Mouse (Mus musculus) mesoderm, embryonic 11.5 days (tissue): ENCODE measurements around the gene Pla2g4e.

Source experiments
- DNase-seq: peaks from one replicate; pipeline ENCODE4 v3.0.0-alpha.2; 2012; ENCODE audit warnings: low read depth, low spot score

The Pla2g4e gene

GRCm38 (mm10) chr2:120154361-120154894 lies 90.7 kb downstream of the Pla2g4e start, which contains the start of gene Ehd4:
Gene Ehd4 (minus strand): TSS chr2:120154606.
- peak; percentile 97 for DNase-seq

- DNase-seq = peak; percentile 48
Observed at GRCm38 (mm10) chr2:120153586-120154360, 91.4 kb downstream of the Pla2g4e start.

- no peak for DNase-seq
Observed at GRCm38 (mm10) chr2:120150571-120150970, 94.6 kb downstream of the Pla2g4e start.

- DNase-seq = no peak
Observed at GRCm38 (mm10) chr2:120149634-120150033, 95.5 kb downstream of the Pla2g4e start.

GRCm38 (mm10) chr2:120147999-120148398 lies 97.1 kb downstream of the Pla2g4e start:
- DNase-seq = no peak

GRCm38 (mm10) chr2:120147364-120147763 lies 97.8 kb downstream of the Pla2g4e start:
- no peak for DNase-seq

- DNase-seq = no peak
Observed at GRCm38 (mm10) chr2:120146543-120146942, 98.6 kb downstream of the Pla2g4e start.

- no peak for DNase-seq
Observed at GRCm38 (mm10) chr2:120144390-120144789, 100.7 kb downstream of the Pla2g4e start.

DNA sequence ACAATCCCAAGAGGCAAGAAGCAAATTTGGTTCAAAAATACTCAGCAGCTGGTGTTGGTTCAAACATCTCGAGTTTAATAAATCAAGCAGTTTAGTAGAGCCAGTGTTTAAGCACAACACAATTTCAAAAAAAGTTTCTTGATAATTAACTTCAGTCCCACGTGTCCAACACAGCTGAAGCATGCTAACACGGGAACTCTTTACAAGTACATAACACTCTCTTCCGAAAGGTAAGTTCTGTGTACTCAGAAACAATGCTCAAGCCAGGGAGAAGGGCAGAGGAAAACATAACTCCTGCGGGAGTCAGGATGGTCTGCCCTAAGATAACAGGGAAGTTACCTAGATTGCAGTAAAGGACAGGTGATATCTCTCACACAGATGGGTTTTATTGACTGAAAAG lies 102.8 kb downstream of the Pla2g4e start:
- DNase-seq = no peak

DNA sequence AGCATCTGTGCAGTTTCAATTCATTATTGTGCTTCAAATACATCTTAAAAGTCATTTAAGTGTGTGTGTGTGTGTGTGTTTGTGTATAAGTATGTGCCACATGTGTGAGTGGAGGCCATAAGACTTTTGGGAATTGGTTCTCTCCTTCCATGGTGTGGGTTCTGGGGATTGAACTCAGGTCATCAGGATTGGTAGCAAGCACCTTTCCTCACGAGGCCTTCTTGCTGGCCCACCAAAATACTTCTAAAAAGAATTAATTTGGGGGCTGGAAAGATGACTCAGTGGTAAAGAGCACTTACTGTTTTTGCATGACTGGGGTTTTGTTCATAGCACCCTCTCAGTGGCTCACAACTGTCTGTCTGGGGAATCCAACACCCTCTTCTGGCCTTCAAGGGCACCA lies 103.5 kb downstream of the Pla2g4e start:
- no peak for DNase-seq

DNA sequence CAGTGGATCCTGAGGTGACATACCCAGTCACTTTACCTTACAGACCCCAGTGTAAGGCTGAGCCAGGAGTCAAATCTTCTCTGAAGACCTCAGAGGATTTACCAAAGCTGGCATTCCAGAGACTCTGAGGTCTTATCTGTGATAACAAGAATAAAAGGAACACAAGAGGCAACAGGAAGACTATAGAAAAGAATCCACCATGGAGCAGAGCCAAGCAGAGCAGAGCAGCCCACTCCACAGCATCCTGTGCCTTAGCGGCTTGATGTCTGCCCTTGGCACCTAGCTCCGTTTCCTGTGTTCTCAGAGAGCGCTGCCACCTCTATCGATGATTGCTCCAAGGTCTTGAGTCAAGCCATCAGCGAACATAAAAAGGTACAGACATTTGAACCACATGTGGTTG lies 104.8 kb downstream of the Pla2g4e start:
- no peak for DNase-seq

- DNase-seq = no peak
Observed at GRCm38 (mm10) chr2:120139091-120139490, 106.0 kb downstream of the Pla2g4e start.

DNA sequence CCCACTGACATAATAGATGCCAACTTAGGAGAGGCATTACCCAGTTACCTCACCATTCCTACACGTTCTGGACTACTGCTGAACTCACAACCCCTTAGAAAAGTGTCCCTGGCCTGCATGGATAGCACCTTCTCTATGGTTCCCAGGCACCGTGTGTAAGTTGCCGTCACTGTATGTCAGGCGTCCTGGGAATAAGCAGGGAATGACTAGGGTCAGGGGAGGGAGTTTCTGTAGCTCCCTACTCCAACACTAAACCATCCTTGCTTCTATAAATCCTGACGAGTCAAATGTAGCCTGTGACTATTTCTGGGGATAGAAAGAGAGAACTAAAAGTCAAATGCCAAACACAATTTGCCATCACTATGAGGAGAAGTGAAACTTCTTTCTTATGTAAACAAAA lies 107.9 kb downstream of the Pla2g4e start:
- DNase-seq = no peak

GRCm38 (mm10) chr2:120134453-120135075 lies 110.6 kb downstream of the Pla2g4e start:
- DNase-seq = no peak

- no peak for DNase-seq
Observed at GRCm38 (mm10) chr2:120131881-120132280, 113.3 kb downstream of the Pla2g4e start.

DNA sequence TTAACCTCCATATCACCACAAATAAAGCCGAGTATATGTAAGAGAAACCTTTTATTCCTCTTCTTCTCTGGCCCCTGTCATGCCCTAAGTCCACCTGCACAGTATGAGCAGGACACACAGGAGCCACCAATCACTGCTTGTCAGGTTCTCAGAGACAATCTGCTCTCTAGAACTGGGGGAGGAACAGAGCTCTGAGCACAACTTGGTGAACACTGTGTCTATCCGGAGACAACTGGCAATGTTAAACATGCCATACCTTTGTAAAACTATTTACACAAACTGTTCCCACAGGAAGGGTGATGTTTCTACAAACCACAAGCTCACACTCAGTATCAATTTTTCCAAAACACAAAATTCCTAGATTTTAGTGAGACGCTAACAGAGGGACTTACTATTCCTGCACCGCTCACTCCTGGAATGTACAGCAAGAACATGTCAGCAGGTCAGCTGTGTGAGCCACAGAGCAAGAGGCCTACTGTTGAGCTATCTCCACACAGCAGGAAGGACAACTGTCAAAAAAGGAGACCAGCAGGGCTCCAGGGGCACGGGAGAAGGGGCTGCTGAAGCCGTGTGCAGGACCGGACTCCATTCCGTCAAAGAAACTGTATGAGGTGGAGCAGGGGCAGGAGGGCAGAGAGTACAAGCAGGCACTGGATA lies 115.8 kb downstream of the Pla2g4e start:
- DNase-seq = no peak

DNA sequence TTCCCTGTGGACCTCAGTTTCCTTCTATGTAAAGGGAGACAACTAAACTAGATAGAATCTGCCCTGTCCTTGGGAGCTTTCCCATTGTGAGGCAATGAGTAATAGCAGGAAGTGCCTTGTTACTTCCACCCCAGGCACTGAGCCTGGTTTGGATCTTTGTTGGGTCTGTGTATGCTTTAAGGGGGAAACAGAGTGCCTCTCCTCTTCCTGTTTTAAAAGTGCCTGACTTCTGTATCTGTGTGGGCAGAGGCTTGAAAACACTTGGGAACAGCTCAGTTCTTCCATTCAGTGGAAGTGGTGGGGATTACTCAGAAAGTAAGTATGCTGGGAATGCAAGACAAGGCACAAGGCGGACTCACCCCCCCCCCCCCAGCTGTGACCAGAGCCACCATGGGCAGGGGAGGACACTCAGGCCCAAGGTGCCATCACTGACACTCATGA lies 116.5 kb downstream of the Pla2g4e start:
- peak; percentile 25 for DNase-seq

- no peak for DNase-seq
Observed at GRCm38 (mm10) chr2:120128011-120128410, 117.1 kb downstream of the Pla2g4e start.

GRCm38 (mm10) chr2:120126901-120127300 lies 118.2 kb downstream of the Pla2g4e start:
- DNase-seq = no peak

GRCm38 (mm10) chr2:120126408-120126807 lies 118.7 kb downstream of the Pla2g4e start:
- no peak for DNase-seq

DNA sequence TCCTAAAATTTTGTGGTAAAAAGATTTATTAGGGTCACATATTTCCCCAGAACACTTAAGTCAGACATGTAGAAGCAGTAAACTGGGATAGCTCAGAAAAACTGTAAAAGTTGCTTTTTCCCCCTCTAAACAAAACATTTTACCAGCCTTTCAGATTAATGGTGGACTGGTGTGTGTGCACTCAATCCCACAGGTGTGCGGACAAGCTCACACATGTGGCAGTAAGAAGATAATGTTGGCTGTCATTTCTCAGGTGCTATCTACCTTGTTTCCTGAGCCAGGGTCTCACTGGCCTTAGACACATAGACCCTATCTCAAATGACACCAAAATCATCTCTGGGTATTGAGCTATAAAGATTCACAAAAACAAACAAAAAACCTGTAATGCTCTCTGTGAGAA lies 119.7 kb downstream of the Pla2g4e start:
- DNase-seq = no peak

- no peak for DNase-seq
Observed at GRCm38 (mm10) chr2:120124946-120125345, 120.2 kb downstream of the Pla2g4e start.
